Mouse (Mus musculus) thymus, adult 18-20 months (tissue): ENCODE results near the gene Meis1.
A peak's percentile ranks its signal among the peaks of the same experiment; 100 is the strongest.

Source experiments
- DNase-seq, 2 experiments: peaks; one replicate each; pipeline ENCODE4 v3.0.0; 2022; ENCODE audit warnings: mixed read lengths in 2 of 2

Gene Meis1

GRCm38 (mm10) chr11:19018489-19019203, at the start of gene Meis1:
Gene Meis1, minus strand, starts transcription at chr11:19018985.
- DNase-seq, result peak; percentile 24 to 27

GRCm38 (mm10) chr11:19067334-19067733, 48.5 kb upstream of the Meis1 start:
- no peak for DNase-seq

GRCm38 (mm10) chr11:19049276-19049675, 30.5 kb upstream of the Meis1 start:
- no peak for DNase-seq

- no peak for DNase-seq
Observed at GRCm38 (mm10) chr11:19036595-19037166, 17.9 kb upstream of the Meis1 start.

GRCm38 (mm10) chr11:19026581-19027561, 8.1 kb upstream of the Meis1 start:
- no peak for DNase-seq

GRCm38 (mm10) chr11:19025976-19026520, 7.3 kb upstream of the Meis1 start:
- no peak for DNase-seq

- DNase-seq, result no peak
Observed at GRCm38 (mm10) chr11:19024496-19025265, 5.9 kb upstream of the Meis1 start.

- DNase-seq, result no peak
Observed at GRCm38 (mm10) chr11:19023356-19023755, 4.6 kb upstream of the Meis1 start.

GRCm38 (mm10) chr11:19022576-19022975, 3.8 kb upstream of the Meis1 start:
- DNase-seq, result no peak

GRCm38 (mm10) chr11:19020951-19021710, 2.3 kb upstream of the Meis1 start:
- DNase-seq, result no peak

GRCm38 (mm10) chr11:19020371-19020824, 1.6 kb upstream of the Meis1 start:
- DNase-seq, result peak; percentile 34 to 36

- DNase-seq, result no peak
Observed at GRCm38 (mm10) chr11:19019204-19020171, 703 bp upstream of the Meis1 start.

GRCm38 (mm10) chr11:19017719-19018413, 919 bp downstream of the Meis1 start:
- DNase-seq, result no peak

GRCm38 (mm10) chr11:19017262-19017661, 1.5 kb downstream of the Meis1 start:
- DNase-seq, result no peak

- DNase-seq, result no peak
Observed at GRCm38 (mm10) chr11:19016481-19017220, 2.1 kb downstream of the Meis1 start.

- DNase-seq, result no peak
Observed at GRCm38 (mm10) chr11:19015731-19016461, 2.9 kb downstream of the Meis1 start.

GRCm38 (mm10) chr11:19015381-19015730, 3.4 kb downstream of the Meis1 start:
- no peak for DNase-seq
